Mouse (Mus musculus) kidney, postnatal 10 days (tissue): ENCODE measurements around the gene Hspb7.

Experiments used
- DNase-seq: peaks from one replicate; pipeline ENCODE4 v3.0.0; 2021; ENCODE audit warnings: mixed read lengths

The Hspb7 gene

GRCm38 (mm10) chr4:141420886-141421285 is 307 bp downstream of the Hspb7 start:
- DNase-seq: no peak

- DNase-seq: peak; percentile 71
Measured at GRCm38 (mm10) chr4:141421423-141421822, 844 bp downstream of the Hspb7 start.

- no peak for DNase-seq
Measured at GRCm38 (mm10) chr4:141422841-141423240, 2.3 kb downstream of the Hspb7 start.

- peak; percentile 10 for DNase-seq
Measured at GRCm38 (mm10) chr4:141423288-141423687, 2.7 kb downstream of the Hspb7 start.

GRCm38 (mm10) chr4:141423691-141424431 is 3.3 kb downstream of the Hspb7 start:
- DNase-seq: peak; percentile 16

- peak; percentile 73 for DNase-seq
Measured at GRCm38 (mm10) chr4:141425484-141426479, 5.2 kb downstream of the Hspb7 start.

- DNase-seq: no peak
Measured at GRCm38 (mm10) chr4:141426796-141427745, 6.5 kb downstream of the Hspb7 start.

GRCm38 (mm10) chr4:141427921-141428320 is 7.3 kb downstream of the Hspb7 start:
- no peak for DNase-seq

- DNase-seq: no peak
Measured at GRCm38 (mm10) chr4:141429381-141429780, 8.8 kb downstream of the Hspb7 start.

- peak; percentile 76 for DNase-seq
Measured at GRCm38 (mm10) chr4:141429847-141430246, 9.3 kb downstream of the Hspb7 start.

- DNase-seq: peak; percentile 85
Measured at GRCm38 (mm10) chr4:141430997-141431396, 10.4 kb downstream of the Hspb7 start.

- DNase-seq: no peak
Measured at GRCm38 (mm10) chr4:141432666-141433065, 12.1 kb downstream of the Hspb7 start.

- no peak for DNase-seq
Measured at GRCm38 (mm10) chr4:141433191-141433590, 12.6 kb downstream of the Hspb7 start.

GRCm38 (mm10) chr4:141435974-141436373 is 15.4 kb downstream of the Hspb7 start, which contains the start of gene Srarp:
Gene Srarp, minus strand, starts transcription at chr4:141436105.
- no peak for DNase-seq

GRCm38 (mm10) chr4:141439083-141439803 is 18.7 kb downstream of the Hspb7 start:
- DNase-seq: peak; percentile 54

GRCm38 (mm10) chr4:141440877-141441276 is 20.3 kb downstream of the Hspb7 start:
- DNase-seq: peak; percentile 62

- DNase-seq: no peak
Measured at GRCm38 (mm10) chr4:141443641-141444429, 23.3 kb downstream of the Hspb7 start.

- DNase-seq: peak; percentile 95
Measured at GRCm38 (mm10) chr4:141444451-141445327, 24.1 kb downstream of the Hspb7 start, which contains the start of gene Zbtb17. Gene Zbtb17, plus strand, starts transcription at chr4:141444654.

- no peak for DNase-seq
Measured at GRCm38 (mm10) chr4:141445328-141445720, 24.7 kb downstream of the Hspb7 start.

GRCm38 (mm10) chr4:141446211-141446610 is 25.6 kb downstream of the Hspb7 start:
- no peak for DNase-seq
